Mouse (Mus musculus) megakaryocyte, embryonic 14.5 days (primary cell): ENCODE results near the gene Sgip1.

ENCODE experiments used
- FLI1 ChIP-seq: IDR thresholded peaks from 2 replicates; pipeline ENCODE4 v1.6.1; 2012; ENCODE audit warnings: low read length, inconsistent platforms, mixed read lengths
- GATA1 ChIP-seq: IDR thresholded peaks from 3 replicates; pipeline ENCODE4 v1.6.1; 2012; ENCODE audit warnings: mixed read lengths, low read length, inconsistent platforms, borderline replicate concordance

DNA sequence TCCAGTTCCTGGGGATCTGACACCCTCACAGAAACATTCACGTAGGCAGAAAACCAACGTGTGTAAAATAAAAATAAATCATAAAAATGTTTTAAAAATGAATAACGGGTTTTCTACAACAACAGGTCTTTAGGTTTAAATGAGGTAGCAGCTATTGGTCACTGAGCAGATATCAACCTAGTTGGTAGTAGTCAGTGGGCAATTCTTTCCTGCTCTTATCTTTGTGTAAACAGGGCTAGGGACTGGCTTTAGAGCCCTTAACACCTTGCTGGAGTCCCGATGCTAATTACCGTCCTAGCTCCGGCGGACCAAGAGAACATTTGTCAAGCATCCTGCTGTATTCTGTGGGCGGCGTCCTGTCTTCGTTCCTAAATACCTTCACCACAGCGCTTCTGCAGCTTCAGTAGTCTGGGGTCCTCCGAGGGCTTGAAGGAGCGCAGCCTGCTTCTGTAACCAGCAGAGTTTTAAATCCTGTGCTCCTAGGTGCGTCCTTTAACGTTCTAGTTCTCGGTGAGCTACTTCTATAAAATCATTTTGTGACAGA, 236.8 kb downstream of the Sgip1 start:
- TF ChIP-seq GATA1 (no peak), FLI1 (no peak)
